11 mouse cellular contexts compared by ENCODE assay signal in genomic region chr7:101029446-101029845, GRCm38 (mm10). TPM values are rescaled to one million over a fixed set of nuclear protein-coding genes. Genes with fewer than 3 reads are reported as not detected.
DNase-seq lines count a peak whose midpoint lies in the region; ATAC-seq lines count a peak whose summit lies in the region.
"Had no signal": no experiment of that assay in that cellular context is flagged by ENCODE, and none has a peak within 500 bp of the region (broad histone marks: within the 10 kb centered on the region; RNA-seq: fewer than 3 reads in every experiment).

No protein-coding gene starts in this region.

- peaks cover 18% of the 10 kb centered on the region for H3K4me1 ChIP-seq in liver, embryonic 11.5 days (replicated peaks; ENCODE audit: control insufficient read depth, insufficient read depth, low read length)

- H3K27ac ChIP-seq in liver, embryonic 11.5 days (ENCODE audit: low read depth, low read length), result peak overlapping the region; percentile 22; the same call in 1 of the 2 replicates
- H3K27ac ChIP-seq: embryonic facial prominence, embryonic 10.5 days had no signal

- H3K4me2 ChIP-seq in liver, embryonic 11.5 days, result no peak overlapping the region

- H3K4me3 ChIP-seq in liver, embryonic 11.5 days (ENCODE audit: low read depth, low read length), result no peak overlapping the region
- H3K4me3 ChIP-seq: embryonic facial prominence, embryonic 10.5 days; megakaryocyte, embryonic 14.5 days had no signal

- no peaks in the 10 kb centered on the region for H3K27me3 ChIP-seq in liver, embryonic 11.5 days (replicated peaks; ENCODE audit: control insufficient read depth, insufficient read depth, low read length)

- no peaks in the 10 kb centered on the region for H3K36me3 ChIP-seq in liver, embryonic 11.5 days (ENCODE audit: control insufficient read depth, insufficient read depth, low read length)
- H3K36me3 ChIP-seq: embryonic facial prominence, embryonic 10.5 days had no signal

- peak; percentile 70 for DNase-seq in layer of hippocampus, adult 9-11 months
- no peak for DNase-seq in layer of hippocampus, adult 9-10 months (ENCODE audit: low spot score)
- DNase-seq in liver, embryonic 11.5 days (ENCODE audit: low spot score), result no peak
- DNase-seq in lung, postnatal 10 days, result peak; percentile 47
- DNase-seq in urinary bladder, postnatal 25 days (ENCODE audit: low spot score), result no peak
- no peak for DNase-seq in thymus, postnatal 0 days (ENCODE audit: low spot score)
- DNase-seq in kidney, postnatal 36 days, result no peak
- DNase-seq in B cell, adult 2 months, result no peak
- DNase-seq: cerebellum, adult 8-10 months had no signal

- WGBS in liver, embryonic 11.5 days, result 28% methylated on average over 6 of the region's 6 CpGs

- peak; percentile 58; the same call in 1 of the 2 replicates for ATAC-seq in liver, embryonic 11.5 days (replicated peaks; ENCODE audit: low FRiP score)

- H3K9ac ChIP-seq in liver, embryonic 11.5 days (ENCODE audit: low read depth, low read length), result no peak overlapping the region

- H3K9me3 ChIP-seq in liver, embryonic 11.5 days (ENCODE audit: control insufficient read depth, low read length), result no peaks in the 10 kb centered on the region
- H3K9me3 ChIP-seq: embryonic facial prominence, embryonic 10.5 days had no signal

RNA-seq across cellular contexts. Expression of gene P2ry2, which starts 16.8 kb away (rescaled TPM):
- 1.6 and 2.2 TPM in 2 replicates for polyA plus RNA-seq in liver, embryonic 11.5 days (2014; fragmentation: Nextera tagmentation; extraction: Ambion mirVana)
- 1.6 TPM in 2 replicates for polyA plus RNA-seq in thymus, postnatal 0 days (2015; fragmentation: Nextera tagmentation; extraction: Ambion mirVana)

RNA-seq across cellular contexts. Expression of gene P2ry6, which starts 55.0 kb away (rescaled TPM):
- 4.1 and 4.3 TPM in 2 replicates for polyA plus RNA-seq in liver, embryonic 11.5 days (2014; fragmentation: Nextera tagmentation; extraction: Ambion mirVana)
- polyA plus RNA-seq in thymus, postnatal 0 days (2015; fragmentation: Nextera tagmentation; extraction: Ambion mirVana), result 6.0 and 6.4 TPM in 2 replicates

Comparison
In these comparisons a context has a peak if more than half of its experiments do, and no peak if none do; other contexts are left out.
1. DNase-seq: peak in layer of hippocampus, adult 9-11 months (single experiment) and lung, postnatal 10 days (single experiment); none in layer of hippocampus, adult 9-10 months (single experiment), liver, embryonic 11.5 days (single experiment), urinary bladder, postnatal 25 days (single experiment), thymus, postnatal 0 days (single experiment), kidney, postnatal 36 days (0 of 2) and B cell, adult 2 months (0 of 2).